Mouse (Mus musculus): ENCODE data around the gene Qk. TPM values are rescaled to one million over a fixed set of nuclear protein-coding genes. Genes with fewer than 3 reads are reported as not detected.

Qk gene
- polyA plus RNA-seq, 1 experiment from 2014 or later, result 52.5 TPM

DNA sequence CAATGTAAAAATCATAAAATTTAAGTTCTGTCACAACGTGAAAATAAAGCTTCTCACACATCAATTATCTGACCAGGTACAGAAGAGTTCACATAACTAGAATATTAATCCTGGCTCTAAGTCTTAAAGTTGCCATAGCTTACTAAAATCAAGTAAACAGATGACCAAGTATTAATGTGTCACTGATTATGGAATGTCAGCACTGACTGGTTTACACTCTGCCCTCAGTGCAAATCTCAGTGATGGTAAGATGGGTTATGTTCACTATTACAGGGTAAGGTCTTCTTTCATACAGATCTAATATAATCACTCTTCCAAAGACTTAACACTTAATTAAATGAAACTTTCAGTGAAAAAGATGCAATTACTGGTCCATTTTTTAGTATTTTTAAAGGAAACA lies 20.3 kb downstream of the Qk start:
- Histone ChIP-seq H3K4me1 (replicated peaks) (peaks cover 8% of the 10 kb centered on the region), H3K4me2 (no peak overlapping the region), H3K9me3 (no peaks in the 10 kb centered on the region), H3K27me3 (no peaks in the 10 kb centered on the region), H3K9ac (no peak overlapping the region), H3K27ac (no peak overlapping the region), H3K4me3 (no peak overlapping the region), H3K36me3 (no peaks in the 10 kb centered on the region)
- ATAC-seq (ENCODE audit: low FRiP score), result no peak
- WGBS, result 76% methylated on average over 1 of the region's 1 CpGs

DNA sequence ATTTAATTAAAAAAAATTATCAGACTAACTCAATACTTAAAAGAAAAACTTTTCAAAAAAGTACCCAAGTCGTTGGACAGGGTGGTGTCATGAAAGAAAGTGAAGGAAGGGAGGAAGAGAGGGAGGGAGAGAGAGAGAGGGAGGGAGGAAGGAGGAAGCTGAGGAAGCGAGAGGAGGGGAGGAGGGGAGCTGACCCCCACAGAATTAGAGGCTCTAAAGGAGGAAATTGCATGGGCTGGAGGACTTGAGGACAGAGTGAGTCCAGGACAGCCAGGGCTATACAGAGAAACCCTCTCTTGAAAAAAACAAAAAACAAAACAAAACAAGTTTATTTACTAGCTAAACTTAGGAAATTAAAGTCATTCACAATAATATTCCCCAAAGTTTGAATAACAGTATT lies 27.1 kb downstream of the Qk start:
- Histone ChIP-seq H3K36me3 (no peaks in the 10 kb centered on the region), H3K9ac (no peak overlapping the region), H3K4me2 (no peak overlapping the region), H3K4me1 (replicated peaks) (peaks cover 6% of the 10 kb centered on the region; the same call in 1 of the 2 replicates), H3K27me3 (no peaks in the 10 kb centered on the region), H3K27ac (no peak overlapping the region), H3K9me3 (no peaks in the 10 kb centered on the region), H3K4me3 (no peak overlapping the region)
- ATAC-seq (ENCODE audit: low FRiP score), result no peak
- 58% methylated on average over 2 of the region's 2 CpGs for WGBS

DNA sequence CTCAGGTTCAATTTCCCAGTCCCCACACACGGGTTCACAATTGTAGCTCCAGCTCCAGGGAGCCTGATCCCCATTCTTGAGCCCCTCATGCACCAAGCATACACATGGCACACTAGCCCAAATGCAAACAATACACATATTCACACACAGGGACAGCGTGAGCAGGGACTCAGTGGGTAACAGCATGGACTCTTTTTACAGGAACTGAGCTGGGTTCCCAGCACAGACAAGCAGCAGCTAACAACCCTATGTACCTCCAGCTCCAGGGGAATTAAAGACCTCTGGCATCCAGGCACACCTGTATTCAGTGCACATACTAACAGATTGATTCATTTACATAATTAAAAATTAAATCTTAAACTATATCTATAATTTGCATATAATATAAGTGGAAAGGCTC lies 34.9 kb downstream of the Qk start:
- 48% methylated on average over 2 of the region's 2 CpGs for WGBS

DNA sequence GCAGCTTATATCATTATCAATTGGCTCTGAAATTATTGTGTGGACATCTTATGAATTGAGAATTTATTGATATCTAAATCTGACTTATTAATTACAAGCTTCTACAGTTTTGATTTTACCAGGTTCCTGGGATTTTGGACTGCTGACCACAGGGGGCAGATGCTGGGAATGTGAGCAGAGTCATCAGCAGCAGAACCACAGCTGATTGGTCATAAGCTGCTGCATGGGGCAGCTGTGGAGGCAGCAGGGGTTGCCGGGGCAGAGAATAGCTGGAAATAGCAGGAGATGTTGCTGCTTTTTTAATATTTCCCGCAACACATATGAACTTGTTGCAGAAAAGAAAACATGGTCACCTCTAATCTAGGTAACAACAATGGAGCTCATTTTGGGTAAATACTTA lies 40.1 kb downstream of the Qk start:
- ATAC-seq (ENCODE audit: low FRiP score), result no peak
- H3K27me3 ChIP-seq, result no peaks in the 10 kb centered on the region
- H3K9ac ChIP-seq, result no peak overlapping the region
- H3K4me2 ChIP-seq, result no peak overlapping the region
- peaks cover under 1% of the 10 kb centered on the region for H3K4me1 ChIP-seq (replicated peaks)
- WGBS, result 81% methylated on average over 2 of the region's 2 CpGs
- no peak overlapping the region for H3K4me3 ChIP-seq
- H3K27ac ChIP-seq, result no peak overlapping the region
- no peaks in the 10 kb centered on the region for H3K9me3 ChIP-seq
- no peaks in the 10 kb centered on the region for H3K36me3 ChIP-seq

More for the DNA sequence above, 34.9 kb downstream of the Qk start:
- Histone ChIP-seq H3K9ac (no peak overlapping the region), H3K36me3 (no peaks in the 10 kb centered on the region), H3K9me3 (no peaks in the 10 kb centered on the region), H3K4me3 (no peak overlapping the region), H3K27me3 (no peaks in the 10 kb centered on the region), H3K4me1 (replicated peaks) (peaks cover 21% of the 10 kb centered on the region), H3K4me2 (no peak overlapping the region), H3K27ac (no peak overlapping the region)
- ATAC-seq (ENCODE audit: low FRiP score), result no peak

DNA sequence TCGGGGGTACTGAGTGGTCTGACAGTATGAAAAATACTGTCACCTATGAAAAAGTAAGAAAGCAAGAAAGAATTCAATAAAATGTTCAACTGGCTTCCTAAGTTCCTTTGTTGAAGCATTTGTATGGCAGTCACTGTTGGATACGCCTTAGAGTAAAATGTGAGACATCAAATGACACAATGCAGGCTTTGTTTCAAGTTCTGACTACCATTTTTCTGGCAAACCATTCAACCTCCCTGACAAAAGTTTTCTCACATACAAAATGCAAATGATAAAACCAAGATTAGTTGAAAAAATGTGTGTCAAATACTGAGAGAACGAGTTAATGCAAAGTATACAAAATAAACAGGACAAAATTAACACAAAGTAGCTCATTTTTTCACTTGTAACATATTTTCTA lies 50.1 kb downstream of the Qk start:
- Histone ChIP-seq H3K27me3 (no peaks in the 10 kb centered on the region), H3K4me1 (replicated peaks) (peaks cover 4% of the 10 kb centered on the region), H3K9me3 (no peaks in the 10 kb centered on the region), H3K27ac (no peak overlapping the region), H3K4me2 (no peak overlapping the region), H3K4me3 (no peak overlapping the region), H3K36me3 (no peaks in the 10 kb centered on the region; the same call in 1 of the 2 replicates), H3K9ac (no peak overlapping the region)
- WGBS, result 12% methylated on average over 3 of the region's 3 CpGs
- ATAC-seq (ENCODE audit: low FRiP score), result no peak

DNA sequence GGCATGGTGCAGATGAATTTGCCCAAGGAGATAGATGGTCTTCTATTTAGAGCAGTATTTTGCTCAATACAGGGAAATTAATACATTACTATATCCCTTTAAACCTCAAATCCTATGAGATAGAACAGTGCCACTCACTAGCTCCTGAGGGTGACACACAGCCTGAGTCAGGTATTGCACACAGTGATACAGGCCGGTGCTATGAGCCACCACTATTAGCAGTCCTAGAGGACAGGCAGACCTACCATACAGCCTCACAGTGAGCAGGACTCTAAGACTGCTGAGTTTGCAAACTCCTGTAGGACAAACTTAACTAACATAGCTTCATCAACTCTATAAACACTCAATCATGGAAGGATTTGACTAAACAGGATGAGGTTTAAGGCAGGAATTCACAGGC lies 51.2 kb downstream of the Qk start:
- WGBS, result 82% methylated on average over 1 of the region's 1 CpGs
- H3K9ac ChIP-seq, result no peak overlapping the region
- H3K9me3 ChIP-seq, result no peaks in the 10 kb centered on the region
- H3K27ac ChIP-seq, result 0 out of 2 replicates have a peak overlapping the region, but pooled peaks have one; percentile 4
- H3K27me3 ChIP-seq, result no peaks in the 10 kb centered on the region
- H3K4me1 ChIP-seq (replicated peaks), result peaks cover 4% of the 10 kb centered on the region
- no peaks in the 10 kb centered on the region; the same call in 1 of the 2 replicates for H3K36me3 ChIP-seq
- ATAC-seq (ENCODE audit: low FRiP score), result no peak
- H3K4me2 ChIP-seq, result no peak overlapping the region
- no peak overlapping the region for H3K4me3 ChIP-seq

DNA sequence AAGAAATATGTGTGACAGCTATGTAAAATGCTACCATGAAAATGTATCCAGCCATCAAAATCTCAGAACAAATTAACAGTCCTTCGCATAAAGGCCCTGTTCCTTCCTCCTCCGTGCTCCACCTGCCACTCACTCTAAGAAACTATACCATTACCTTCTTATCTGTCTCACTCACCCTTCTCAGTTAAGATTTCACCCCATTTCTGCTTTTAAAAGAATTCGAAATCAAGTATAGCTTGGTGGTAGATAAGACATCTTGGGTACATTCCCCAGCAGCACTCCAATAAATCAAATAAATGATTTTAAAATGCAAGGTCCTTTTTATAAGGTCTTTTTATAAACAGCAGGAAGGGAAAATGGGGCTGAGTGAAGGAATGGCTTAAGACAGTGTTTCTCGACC lies 53.4 kb downstream of the Qk start:
- H3K4me2 ChIP-seq, result no peak overlapping the region
- no peak for ATAC-seq (ENCODE audit: low FRiP score)

DNA sequence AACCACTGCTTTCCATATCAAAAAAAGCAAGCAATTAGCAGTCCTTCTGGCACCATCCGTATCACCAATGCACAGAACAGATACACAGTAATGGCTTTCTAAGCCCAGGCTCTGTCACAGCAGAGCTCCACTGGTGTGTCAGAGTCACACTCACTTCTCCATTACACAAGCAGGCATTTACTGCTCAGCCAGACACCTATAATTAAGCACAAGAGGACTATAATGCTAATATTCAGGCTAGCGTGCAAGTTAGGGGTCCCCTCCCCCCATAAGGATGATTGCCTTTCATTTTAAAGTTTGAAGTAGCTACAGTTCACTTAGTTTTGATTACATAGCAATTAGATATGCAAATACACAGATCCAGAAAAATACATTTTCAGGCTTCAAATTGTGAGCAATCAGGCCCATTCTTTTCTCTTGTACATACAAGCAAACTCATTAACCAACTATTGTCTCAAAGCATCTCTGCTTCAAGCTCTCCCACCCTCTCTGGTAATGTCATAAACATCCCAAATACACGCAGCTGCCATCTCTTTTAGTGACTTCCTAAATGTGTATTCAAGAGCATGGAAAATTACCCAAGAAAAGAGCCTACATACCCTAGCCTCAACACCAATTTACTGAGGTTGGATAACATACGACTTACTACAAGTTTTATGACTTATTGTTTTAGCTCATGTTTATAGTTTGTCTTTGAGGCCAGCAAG lies 68.2 kb downstream of the Qk start:
- Histone ChIP-seq H3K4me1 (replicated peaks) (peaks cover 15% of the 10 kb centered on the region), H3K4me3 (no peak overlapping the region), H3K4me2 (no peak overlapping the region), H3K9ac (no peak overlapping the region), H3K27me3 (no peaks in the 10 kb centered on the region), H3K9me3 (no peaks in the 10 kb centered on the region), H3K36me3 (no peaks in the 10 kb centered on the region), H3K27ac (peak overlapping the region; percentile 60)
- ATAC-seq (ENCODE audit: low FRiP score), result no peak
- WGBS, result 47% methylated on average over 4 of the region's 4 CpGs

More for the DNA sequence above, 53.4 kb downstream of the Qk start:
- no peak overlapping the region for H3K27ac ChIP-seq
- H3K9me3 ChIP-seq, result no peaks in the 10 kb centered on the region
- H3K9ac ChIP-seq, result no peak overlapping the region
- H3K4me1 ChIP-seq (replicated peaks), result peaks cover 4% of the 10 kb centered on the region
- WGBS, result 76% methylated on average over 4 of the region's 4 CpGs
- H3K36me3 ChIP-seq, result no peaks in the 10 kb centered on the region
- no peak overlapping the region for H3K4me3 ChIP-seq
- H3K27me3 ChIP-seq, result no peaks in the 10 kb centered on the region

DNA sequence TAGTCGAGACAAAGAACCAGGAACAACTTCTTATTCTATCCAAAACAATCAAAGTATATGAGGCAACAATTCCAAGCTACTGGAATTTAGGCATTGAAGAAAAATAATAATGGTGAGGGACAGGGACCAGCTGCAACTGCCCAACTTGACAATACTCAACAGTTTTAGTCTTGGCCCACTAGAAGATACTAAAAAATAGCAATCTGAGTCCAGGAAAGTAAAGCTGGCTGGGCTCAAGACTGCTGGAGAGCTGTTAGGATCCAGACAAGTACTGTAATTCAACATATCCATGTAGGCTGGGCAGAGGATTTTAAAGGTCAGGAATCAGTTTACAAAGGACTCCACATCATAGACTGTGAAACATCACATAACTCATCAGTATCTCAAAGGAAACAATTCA lies 79.6 kb downstream of the Qk start:
- no peaks in the 10 kb centered on the region for H3K9me3 ChIP-seq
- H3K27me3 ChIP-seq, result no peaks in the 10 kb centered on the region
- no peak overlapping the region for H3K9ac ChIP-seq
- H3K4me1 ChIP-seq (replicated peaks), result peaks cover 12% of the 10 kb centered on the region
- ATAC-seq (ENCODE audit: low FRiP score), result no peak
- WGBS, result 93% methylated on average over 1 of the region's 1 CpGs
- H3K4me3 ChIP-seq, result no peak overlapping the region
- H3K36me3 ChIP-seq, result no peaks in the 10 kb centered on the region
- H3K27ac ChIP-seq, result no peak overlapping the region
- no peak overlapping the region for H3K4me2 ChIP-seq

DNA sequence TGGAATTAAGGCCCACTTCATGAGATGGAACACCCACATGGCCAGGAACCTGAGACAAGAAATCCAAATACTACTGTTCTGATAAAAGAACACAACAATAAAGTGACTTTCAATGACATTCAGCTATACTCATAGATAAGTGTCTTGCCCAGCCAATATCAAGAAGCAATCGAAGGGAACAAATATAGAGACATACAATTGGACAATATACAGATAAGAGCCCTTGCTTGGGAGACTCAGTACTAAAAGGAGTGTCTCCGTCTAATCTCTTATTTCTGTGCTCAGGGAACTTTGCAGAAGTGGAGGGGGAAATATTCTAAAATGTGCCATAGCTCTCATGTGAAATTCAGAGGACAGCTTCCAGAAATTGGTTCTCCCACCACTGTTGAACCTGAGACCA lies 83.1 kb downstream of the Qk start:
- Histone ChIP-seq H3K4me3 (no peak overlapping the region), H3K4me2 (no peak overlapping the region), H3K27me3 (no peaks in the 10 kb centered on the region), H3K27ac (no peak overlapping the region), H3K9me3 (no peaks in the 10 kb centered on the region), H3K9ac (no peak overlapping the region), H3K36me3 (no peaks in the 10 kb centered on the region), H3K4me1 (replicated peaks) (peaks cover 9% of the 10 kb centered on the region)
- no peak for ATAC-seq (ENCODE audit: low FRiP score)
- 92% methylated on average over 2 of the region's 2 CpGs for WGBS

DNA sequence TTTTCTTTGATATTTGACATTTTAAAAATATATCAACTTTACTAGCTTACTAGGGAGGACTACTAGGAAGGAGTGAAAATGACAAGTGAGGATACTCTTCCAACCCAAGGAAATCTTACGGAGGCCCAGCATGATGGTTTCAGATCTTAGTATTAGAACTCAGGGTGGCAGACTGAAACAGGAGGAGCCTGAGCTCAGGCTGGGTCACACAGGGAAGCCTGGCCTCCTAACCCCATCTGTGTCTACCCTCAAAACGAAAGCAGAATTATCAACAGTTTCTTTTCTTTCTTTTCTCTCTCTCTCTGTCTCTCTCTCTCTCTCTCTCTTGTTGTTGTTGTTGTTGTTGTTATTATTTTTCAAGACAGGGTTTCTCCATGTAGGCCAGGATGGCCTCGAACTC lies 87.2 kb downstream of the Qk start:
- H3K27me3 ChIP-seq, result no peaks in the 10 kb centered on the region
- H3K9ac ChIP-seq, result no peak overlapping the region
- H3K27ac ChIP-seq, result no peak overlapping the region
- H3K36me3 ChIP-seq, result no peaks in the 10 kb centered on the region
- ATAC-seq (ENCODE audit: low FRiP score), result no peak
- H3K4me1 ChIP-seq (replicated peaks), result peaks cover 6% of the 10 kb centered on the region; the same call in 1 of the 2 replicates
- no peak overlapping the region for H3K4me3 ChIP-seq
- no peaks in the 10 kb centered on the region for H3K9me3 ChIP-seq
- WGBS, result 93% methylated on average over 3 of the region's 3 CpGs
- H3K4me2 ChIP-seq, result no peak overlapping the region

DNA sequence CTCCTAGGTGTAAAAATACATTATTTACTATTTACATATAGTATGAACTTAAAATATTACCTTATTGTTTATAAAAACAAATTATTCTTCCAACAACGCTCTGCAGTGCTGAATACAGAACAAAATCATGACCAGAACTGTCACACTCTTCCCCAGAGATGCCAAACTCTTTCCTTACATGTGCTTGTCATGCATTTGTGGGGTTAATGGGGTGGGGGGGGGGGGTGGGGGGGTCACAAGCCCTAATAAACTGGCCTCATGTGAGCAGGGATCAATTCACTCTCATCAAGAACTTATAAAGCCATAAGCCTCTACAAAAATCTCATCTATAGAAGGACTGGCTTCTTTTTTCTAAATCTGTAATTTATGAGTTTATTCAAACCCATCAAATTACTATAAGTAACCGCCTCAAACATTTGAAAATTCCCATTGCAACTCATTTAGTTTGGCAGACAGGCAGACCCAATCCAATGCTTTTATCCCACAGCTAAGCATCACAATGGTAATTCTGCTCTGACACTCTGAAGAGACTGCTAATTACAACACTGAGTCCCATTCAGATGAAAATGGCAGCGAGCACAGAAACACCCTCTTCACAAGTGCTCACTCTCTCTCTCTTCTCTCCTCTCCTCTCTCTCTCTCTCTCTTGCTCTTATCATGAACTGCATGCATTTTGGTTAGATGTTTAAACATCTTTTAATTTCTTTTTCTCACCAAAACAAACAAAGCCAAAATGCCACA lies 91.7 kb downstream of the Qk start:
- H3K4me1 ChIP-seq (replicated peaks), result peaks cover 6% of the 10 kb centered on the region; the same call in 1 of the 2 replicates
- no peak overlapping the region for H3K4me3 ChIP-seq
- peak overlapping the region; percentile 55; the same call in 1 of the 2 replicates for H3K27ac ChIP-seq
- no peak overlapping the region for H3K9ac ChIP-seq
- 47% methylated on average over 3 of the region's 3 CpGs for WGBS
- no peak overlapping the region for H3K4me2 ChIP-seq
- no peaks in the 10 kb centered on the region for H3K27me3 ChIP-seq
- H3K9me3 ChIP-seq, result no peaks in the 10 kb centered on the region
- H3K36me3 ChIP-seq, result no peaks in the 10 kb centered on the region
- ATAC-seq (ENCODE audit: low FRiP score), result no peak

DNA sequence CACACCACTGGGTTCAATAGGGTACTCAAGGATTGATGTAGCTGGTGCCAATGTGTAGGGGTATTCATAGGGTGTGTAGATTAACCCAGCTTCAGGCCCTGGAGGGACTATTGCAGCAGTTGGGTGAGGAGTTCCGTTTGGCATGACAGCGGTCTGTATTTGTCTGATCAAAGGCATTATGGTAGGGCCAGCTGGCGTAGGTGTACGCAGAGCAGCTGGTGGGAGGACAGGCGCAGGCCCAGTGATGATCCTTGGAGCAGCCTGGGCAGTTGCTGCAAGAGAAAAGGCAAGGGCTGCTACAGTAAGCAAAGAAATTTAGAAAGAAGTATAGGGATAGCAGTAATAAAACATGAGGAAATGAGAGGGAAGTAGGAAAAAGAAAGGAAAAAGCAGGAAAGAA lies 103.5 kb downstream of the Qk start:
- peak overlapping the region; percentile 48; the same call in 1 of the 2 replicates for H3K27ac ChIP-seq
- ATAC-seq (ENCODE audit: low FRiP score), result no peak
- H3K9me3 ChIP-seq, result no peaks in the 10 kb centered on the region
- no peak overlapping the region for H3K4me3 ChIP-seq
- WGBS, result 60% methylated on average over 5 of the region's 5 CpGs
- H3K27me3 ChIP-seq, result no peaks in the 10 kb centered on the region
- no peak overlapping the region for H3K9ac ChIP-seq
- peaks cover 5% of the 10 kb centered on the region for H3K36me3 ChIP-seq
- H3K4me2 ChIP-seq, result no peak overlapping the region
- peaks cover 6% of the 10 kb centered on the region for H3K4me1 ChIP-seq (replicated peaks)

Measured in hindbrain, embryonic 13.5 days (tissue).